Mouse (Mus musculus): ENCODE measurements around the gene Spint3. TPM values are rescaled to one million over a fixed set of nuclear protein-coding genes. Genes with fewer than 3 reads are reported as not detected.
A peak's percentile ranks its signal among the peaks of the same experiment; 100 is the strongest.
"Not testable (repeated sequence)": the region's sequence is repeated elsewhere in the genome, so short reads cannot be mapped to it uniquely, and the experiment has no call there.

Spint3 gene
- not detected for total RNA-seq (2021)
- long read RNA-seq, experiment 1 = 0 reads
- long read RNA-seq, experiment 2 = 0 reads

GRCm38 (mm10) chr2:164573359-164573758, at the start of gene Spint3:
Gene Spint3, minus strand, starts transcription at chr2:164573459.
- DNase-seq = not testable (repeated sequence)

- no peak for DNase-seq
These were observed 48.5 kb upstream of the Spint3 start for GRCm38 (mm10) chr2:164621775-164622174.

GRCm38 (mm10) chr2:164619050-164619449, 45.8 kb upstream of the Spint3 start:
- DNase-seq = no peak

GRCm38 (mm10) chr2:164615386-164615785, 42.1 kb upstream of the Spint3 start:
- DNase-seq = no peak

GRCm38 (mm10) chr2:164613471-164613870, 40.2 kb upstream of the Spint3 start, which contains the start of the genes Wfdc6b and Wfdc8:
Gene Wfdc6b, plus strand, starts transcription at chr2:164613522.
Gene Wfdc8, minus strand, starts transcription at chr2:164613626.
- DNase-seq = peak; percentile 46

GRCm38 (mm10) chr2:164608781-164609180, 35.5 kb upstream of the Spint3 start:
- DNase-seq = no peak

GRCm38 (mm10) chr2:164604411-164604810, 31.2 kb upstream of the Spint3 start:
- no peak for DNase-seq

- DNase-seq = no peak
These were observed 30.2 kb upstream of the Spint3 start for GRCm38 (mm10) chr2:164603482-164603881.

- no peak for DNase-seq
These were observed 26.9 kb upstream of the Spint3 start for GRCm38 (mm10) chr2:164600179-164600578.

- no peak for DNase-seq
These were observed 20.2 kb upstream of the Spint3 start, which contains the start of gene Eppin for GRCm38 (mm10) chr2:164593494-164593893. Gene Eppin, minus strand, starts transcription at chr2:164593594.

- no peak for DNase-seq
These were observed 18.8 kb upstream of the Spint3 start for GRCm38 (mm10) chr2:164592014-164592413.

- DNase-seq = not testable (repeated sequence)
These were observed 11.9 kb upstream of the Spint3 start, which contains the start of gene Wfdc6a for GRCm38 (mm10) chr2:164585025-164585725. Gene Wfdc6a, minus strand, starts transcription at chr2:164585447.

GRCm38 (mm10) chr2:164567460-164567859, 5.8 kb downstream of the Spint3 start:
- DNase-seq = no peak

- no peak for DNase-seq
These were observed 6.3 kb downstream of the Spint3 start for GRCm38 (mm10) chr2:164566997-164567396.

- no peak for DNase-seq
These were observed 8.9 kb downstream of the Spint3 start for GRCm38 (mm10) chr2:164564346-164564745.

- no peak for DNase-seq
These were observed 9.8 kb downstream of the Spint3 start for GRCm38 (mm10) chr2:164563339-164564038.

- peak; percentile 25 for DNase-seq
These were observed 10.7 kb downstream of the Spint3 start, which contains the start of gene Wfdc2 for GRCm38 (mm10) chr2:164562391-164563188. Gene Wfdc2, plus strand, starts transcription at chr2:164562413.

- DNase-seq = no peak
These were observed 13.2 kb downstream of the Spint3 start for GRCm38 (mm10) chr2:164560106-164560505.

- DNase-seq = no peak
These were observed 14.1 kb downstream of the Spint3 start for GRCm38 (mm10) chr2:164558991-164559645.

GRCm38 (mm10) chr2:164558426-164558825, 14.8 kb downstream of the Spint3 start:
- no peak for DNase-seq

GRCm38 (mm10) chr2:164551502-164551901, 21.8 kb downstream of the Spint3 start:
- DNase-seq = no peak

- DNase-seq = no peak
These were observed 22.4 kb downstream of the Spint3 start for GRCm38 (mm10) chr2:164550895-164551269.

All from gastrocnemius, postnatal 25 days (tissue).